Mouse (Mus musculus): ENCODE measurements at regions not wholly inside any gene's neighbourhood (a gene's known extent, or its start where the extent isn't known, plus 50 kb on each side); places are given as distances from the start of the nearest gene placed in this dataset.

DNA sequence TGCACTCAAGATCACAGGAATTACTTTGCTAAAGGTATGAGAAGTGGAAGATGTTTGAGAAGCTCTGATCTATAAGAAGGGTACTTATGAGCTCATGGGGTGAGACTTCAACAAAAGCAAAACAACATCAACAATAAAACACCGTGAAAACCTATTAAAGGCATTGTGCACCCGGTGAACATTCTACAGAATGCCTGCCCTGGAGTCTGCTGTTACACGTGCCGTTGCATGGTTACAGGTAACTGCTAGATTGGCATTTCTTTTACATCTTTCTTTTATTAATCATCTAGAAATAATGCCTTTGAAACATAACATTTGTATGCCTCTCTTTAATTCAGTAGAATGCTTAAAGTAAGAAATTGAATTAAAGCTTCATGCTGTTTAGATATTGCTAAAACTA is 661.0 kb downstream of the Pcdh18 start:
- DNase-seq: no peak

DNA sequence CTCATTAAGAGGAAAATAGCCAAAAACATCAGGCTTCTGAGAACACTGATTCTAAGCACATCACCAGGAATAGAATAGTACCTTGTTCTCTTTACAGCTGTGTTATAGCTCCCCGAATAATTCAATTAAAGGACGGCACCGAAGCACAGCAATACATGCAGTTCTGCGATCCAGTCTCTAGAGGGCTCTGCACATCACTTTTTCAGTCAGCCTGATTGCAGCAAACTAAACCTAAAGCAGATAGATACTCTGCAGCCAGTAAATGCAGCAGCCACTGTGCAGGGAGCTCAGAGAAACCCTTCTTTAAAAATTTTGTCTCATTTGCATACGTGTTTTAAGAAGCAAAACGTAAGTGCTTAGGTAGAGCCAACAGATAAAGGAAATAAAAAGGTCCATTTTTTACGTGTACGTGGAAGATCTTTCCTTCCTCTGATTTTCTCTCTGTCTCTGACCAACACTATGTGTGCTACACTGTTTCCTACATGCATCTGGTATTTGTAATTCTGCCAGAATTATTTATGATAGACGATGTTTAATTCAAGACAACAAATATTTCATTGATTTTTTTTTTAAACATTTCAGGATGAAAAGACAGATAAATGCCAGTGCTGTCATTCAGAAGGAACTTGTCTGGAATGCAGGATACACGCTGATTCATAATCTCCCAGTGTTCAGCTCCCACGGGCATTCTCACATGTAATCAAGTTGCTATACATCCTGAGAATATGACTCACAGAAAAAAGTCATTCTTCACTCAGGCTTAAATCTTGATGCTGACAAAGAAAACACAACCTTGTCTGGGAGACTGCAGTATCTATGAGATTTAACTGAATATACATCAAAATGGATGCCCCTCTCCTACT is 663.1 kb downstream of the Pcdh18 start:
- DNase-seq: peak; percentile 78

DNA sequence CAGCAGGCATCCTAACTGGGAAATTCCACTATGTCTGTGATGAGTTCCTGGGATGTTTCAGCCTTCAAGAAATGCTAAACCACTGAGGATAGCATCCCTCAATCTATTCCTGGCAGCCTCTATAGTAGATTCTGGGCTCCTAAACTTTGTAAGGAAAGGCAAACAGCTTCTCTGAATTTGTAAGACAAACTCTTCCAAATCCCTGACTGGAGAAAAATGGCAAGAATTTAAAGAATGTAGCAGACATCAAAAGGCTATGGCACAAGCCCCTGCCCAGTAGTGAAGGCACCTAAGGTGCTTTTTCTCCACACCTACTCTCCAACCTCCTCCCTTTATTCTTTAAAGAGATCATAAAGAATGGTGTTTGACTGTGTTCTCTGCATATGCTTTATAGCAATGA is 688.3 kb downstream of the Pcdh18 start:
- no peak for DNase-seq

DNA sequence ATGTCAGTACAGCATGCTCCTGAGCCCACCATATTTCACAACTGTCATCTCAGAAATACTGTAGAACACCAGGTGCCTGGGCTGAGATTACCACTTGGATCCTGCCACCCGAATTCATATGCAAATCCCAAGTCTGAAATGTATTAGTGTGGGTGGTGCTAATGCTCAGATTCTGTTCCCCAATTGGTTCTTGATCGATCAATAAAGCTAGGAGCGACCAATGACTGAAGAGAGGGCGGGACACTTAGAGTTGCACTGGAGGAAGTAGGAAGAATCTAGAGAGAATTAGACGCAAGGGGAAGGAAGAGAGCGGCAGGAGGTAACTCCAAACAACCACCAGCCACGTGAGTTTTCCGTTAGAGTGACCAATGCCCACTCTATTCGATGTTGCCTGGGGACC is 695.0 kb downstream of the Pcdh18 start:
- DNase-seq: no peak

DNA sequence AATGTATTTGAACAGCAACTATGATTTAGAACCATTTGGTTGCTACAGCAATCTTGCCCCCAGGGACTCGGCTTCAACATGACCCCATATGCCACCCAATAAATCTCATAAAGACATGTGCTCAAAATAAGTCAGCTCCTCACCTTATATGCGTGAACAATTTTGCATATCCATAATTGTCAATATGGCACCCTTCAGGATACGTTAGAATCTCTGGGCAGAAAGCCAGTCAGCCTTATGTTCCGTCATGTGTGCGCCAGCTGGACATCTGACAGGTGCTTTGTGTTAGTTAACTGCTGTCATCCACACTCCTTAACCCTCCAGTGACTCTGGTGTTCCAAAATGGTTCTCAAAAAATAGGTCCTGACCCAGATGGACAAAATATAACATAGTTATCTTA is 724.1 kb downstream of the Pcdh18 start:
- DNase-seq: peak; percentile 81

DNA sequence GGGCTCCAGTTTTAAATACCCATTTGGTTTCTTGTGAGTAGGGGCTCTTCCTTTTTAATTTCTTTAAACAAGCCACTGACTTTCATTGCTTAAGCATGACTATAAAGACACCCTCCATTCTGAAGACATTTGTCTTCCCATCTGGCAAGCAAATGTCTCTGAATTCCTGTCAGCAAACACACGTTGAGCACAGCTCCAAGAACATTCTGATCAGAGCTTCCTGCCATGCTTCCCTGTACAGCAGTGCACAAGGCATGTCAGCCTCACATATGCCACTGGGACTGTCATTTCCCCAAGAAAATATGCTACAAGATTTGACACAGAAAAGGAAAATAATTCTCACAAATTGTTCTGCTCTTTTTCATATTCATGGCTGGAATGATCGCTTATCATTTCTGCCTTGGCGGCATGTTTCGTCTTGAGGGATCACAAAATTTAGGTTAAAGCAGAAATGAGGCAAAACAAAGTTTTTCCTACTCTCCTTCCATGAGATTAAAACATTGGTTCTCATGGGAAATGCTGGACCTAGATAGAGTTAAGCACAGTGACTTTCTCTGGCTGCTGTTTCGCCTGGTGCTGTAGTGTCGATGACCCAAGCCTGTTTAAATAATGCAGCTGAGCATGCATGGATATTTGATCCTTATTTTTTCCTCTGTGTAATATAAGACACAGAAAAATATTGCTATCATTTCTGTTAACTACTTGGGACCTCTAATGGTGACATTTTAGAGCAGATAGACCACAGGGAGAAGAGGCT is 747.7 kb downstream of the Pcdh18 start:
- no peak for DNase-seq
